ENCODE assay signal across 7 mouse cellular contexts in genomic region chr8:109536703-109537102, GRCm38 (mm10). TPM values are rescaled to one million over a fixed set of nuclear protein-coding genes. Genes with fewer than 3 reads are reported as not detected.
DNase-seq lines count a peak whose midpoint lies in the region; ATAC-seq lines count a peak whose summit lies in the region.

No protein-coding gene starts in this region.

- intact Hi-C loops in left cerebral cortex, postnatal 14 days (cut with DNase I), result loop anchor here (5.0 kb wide), 3 partner anchors 44 to 1719 kb away; partner anchors contain the start of gene Pmfbp1

- DNase-seq in adrenal gland, adult (ENCODE audit: inconsistent age in 2 of 2, low spot score in 1 of 2), result peak; percentile 63 to 91
- DNase-seq in gastrocnemius, adult 8-10 months (ENCODE audit: low spot score in 2 of 2), result peak; percentile 51 to 56
- peak; percentile 93 for DNase-seq in intestine, embryonic 14.5 days (ENCODE audit: low spot score)
- DNase-seq in left cerebral cortex, postnatal 14 days (ENCODE audit: low spot score in 2 of 2), result peak; percentile 88 to 91
- peak; percentile 85 for DNase-seq in mesoderm, embryonic 11.5 days (ENCODE audit: low read depth, low spot score)
- peak; percentile 90 for DNase-seq in right cerebral cortex, postnatal 4 days

- peak overlapping the region; percentile 37 for H3K4me2 ChIP-seq in intestine, embryonic 14.5 days (ENCODE audit: low read length)

- no peaks in the 10 kb centered on the region for H3K9me3 ChIP-seq in intestine, embryonic 14.5 days (ENCODE audit: control insufficient read depth, low read length)

- H3K27ac ChIP-seq in intestine, embryonic 14.5 days (ENCODE audit: low read depth), result no peak overlapping the region

- H3K27me3 ChIP-seq in intestine, embryonic 14.5 days (replicated peaks; ENCODE audit: control insufficient read depth, insufficient read depth, low read length), result no peaks in the 10 kb centered on the region

- H3K4me1 ChIP-seq in intestine, embryonic 14.5 days (replicated peaks; ENCODE audit: control insufficient read depth, insufficient read depth, low read length), result no peaks in the 10 kb centered on the region

- peak; percentile 87 for ATAC-seq in common myeloid progenitor, adult 5-6 weeks (replicated peaks; ENCODE audit: low read depth, poor library complexity, severe bottlenecking)
- peak; percentile 77 for ATAC-seq in intestine, embryonic 14.5 days (replicated peaks; ENCODE audit: low FRiP score, low TSS enrichment, low read depth)

- 0 out of 2 replicates have a peak overlapping the region, but pooled peaks have one; percentile 10 for H3K4me3 ChIP-seq in intestine, embryonic 14.5 days (ENCODE audit: low read depth, low read length)

- no peak overlapping the region for H3K9ac ChIP-seq in intestine, embryonic 14.5 days (ENCODE audit: low read length)

- no peaks in the 10 kb centered on the region for H3K36me3 ChIP-seq in intestine, embryonic 14.5 days (ENCODE audit: control insufficient read depth, insufficient read depth, low read length)

- 5% methylated on average over 5 of the region's 5 CpGs for WGBS in intestine, embryonic 14.5 days

RNA-seq across cellular contexts. Expression of gene Dhx38, which starts 29.0 kb away (rescaled TPM):
- 43.7 and 52.7 TPM in 2 replicates for total RNA-seq in common myeloid progenitor, adult 5-6 weeks (2017)
- 10 to 100 TPM in 2 of 4 experiments, 1 to 10 TPM in 2; 8.8 to 12.2 (median 10.3) TPM for total RNA-seq in gastrocnemius, adult 8-10 months (2022)
- 22.1 and 23.3 TPM in 2 replicates for polyA plus RNA-seq in intestine, embryonic 14.5 days (2014; fragmentation: Nextera tagmentation; extraction: Ambion mirVana)
- total RNA-seq in left cerebral cortex, postnatal 14 days (2021), result 10 to 100 TPM; 22.8 to 24.4 TPM

RNA-seq across cellular contexts. Expression of gene Txnl4b, which starts 29.0 kb away (rescaled TPM):
- total RNA-seq in common myeloid progenitor, adult 5-6 weeks (2017), result 12.4 and 17.7 TPM in 2 replicates
- total RNA-seq in gastrocnemius, adult 8-10 months (2022), result 1 to 10 TPM; 6.3 to 7.6 (median 6.8) TPM
- polyA plus RNA-seq in intestine, embryonic 14.5 days (2014; fragmentation: Nextera tagmentation; extraction: Ambion mirVana), result 23.6 and 24.3 TPM in 2 replicates
- 10 to 100 TPM; 12.2 to 13.3 TPM for total RNA-seq in left cerebral cortex, postnatal 14 days (2021)

RNA-seq across cellular contexts. Expression of gene Hp, which starts 42.3 kb away (rescaled TPM):
- 19.9 and 26.4 TPM in 2 replicates for total RNA-seq in common myeloid progenitor, adult 5-6 weeks (2017)
- total RNA-seq in gastrocnemius, adult 8-10 months (2022), result 10 to 100 TPM in 2 of 4 experiments, 1 to 10 TPM in 2; 1.2 to 33.0 (median 9.6) TPM
- polyA plus RNA-seq in intestine, embryonic 14.5 days (2014; fragmentation: Nextera tagmentation; extraction: Ambion mirVana), result 0.17 and 0.53 TPM in 2 replicates
- total RNA-seq in left cerebral cortex, postnatal 14 days (2021), result not detected

RNA-seq across cellular contexts. Expression of gene Pmfbp1, which starts 42.9 kb away (rescaled TPM):
- total RNA-seq in common myeloid progenitor, adult 5-6 weeks (2017), result not detected in 2 replicates
- not detected for total RNA-seq in gastrocnemius, adult 8-10 months (2022)
- polyA plus RNA-seq in intestine, embryonic 14.5 days (2014; fragmentation: Nextera tagmentation; extraction: Ambion mirVana), result 0.05 TPM in 1 of 2 replicates, not detected in the other
- under 1 TPM; 0.22 to 0.32 TPM for total RNA-seq in left cerebral cortex, postnatal 14 days (2021)
